Mouse (Mus musculus) intestine, postnatal 0 days (tissue): Measurements from ENCODE around the gene Gpr150. TPM values are rescaled to one million over a fixed set of nuclear protein-coding genes. Genes with fewer than 3 reads are reported as not detected.

Experiments
- ATAC-seq: fragments of 200-750 bp; cut with Nextera tagmentation; 2 replicates; pipeline ENCODE4 v1.8.0; 2017; ENCODE audit warnings: mild to moderate bottlenecking, moderate TSS enrichment, moderate library complexity
- H3K27ac ChIP-seq: fragments of 300-500 bp; sonication (generic); 2 replicates; pipeline ENCODE4 v1.5.1; 2014; ENCODE audit warnings: mild to moderate bottlenecking, low read depth, low read length, moderate library complexity
- H3K27me3 ChIP-seq: fragments of 300-500 bp; sonication (generic); replicated peaks from 2 replicates; pipeline ENCODE4 v1.6.1; 2014; ENCODE audit warnings: low read length, mixed read lengths; ENCODE audit not compliant: control insufficient read depth, insufficient read depth
- H3K36me3 ChIP-seq: fragments of 300-500 bp; sonication (generic); 2 replicates; pipeline ENCODE4 v1.6.1; 2014; ENCODE audit warnings: mild to moderate bottlenecking, moderate library complexity; ENCODE audit not compliant: control insufficient read depth, insufficient read depth
- H3K4me1 ChIP-seq: fragments of 300-500 bp; sonication (generic); replicated peaks from 2 replicates; pipeline ENCODE4 v1.6.1; 2014; ENCODE audit warnings: antibody characterized with exemption, low read length, mixed read lengths; ENCODE audit not compliant: control insufficient read depth, insufficient read depth
- H3K4me2 ChIP-seq: fragments of 300-500 bp; sonication (generic); replicated peaks from 2 replicates; pipeline ENCODE4 v1.6.1; 2014; ENCODE audit warnings: low read depth, mild to moderate bottlenecking, moderate library complexity
- H3K4me3 ChIP-seq: fragments of 300-500 bp; sonication (generic); 2 replicates; pipeline ENCODE4 v1.5.1; 2014; ENCODE audit warnings: low read depth, low read length
- H3K9ac ChIP-seq: fragments of 300-500 bp; sonication (generic); 2 replicates; pipeline ENCODE4 v1.6.1; 2014; ENCODE audit warnings: mild to moderate bottlenecking, low read depth, low read length
- H3K9me3 ChIP-seq: fragments of 300-500 bp; sonication (generic); 2 replicates; pipeline ENCODE4 v1.6.1; 2016; ENCODE audit warnings: mixed run types; ENCODE audit not compliant: control insufficient read depth
- CTCF ChIP-seq: sonication (generic); IDR thresholded peaks from 2 replicates; pipeline ENCODE4 v1.5.1; 2016; ENCODE audit warnings: low read depth, mild to moderate bottlenecking, control low read depth, antibody characterized with exemption, moderate library complexity
- WGBS: fragments of 180-500 bp; shearing (Covaris S2); extraction: QIAGEN DNeasy Blood & Tissue Kit; methylation state at CpG from one replicate; pipeline ENCODE4 v1.1.7; 2014; 5-methylcytosine and 5-hydroxymethylcytosine counted together
- polyA plus RNA-seq: library from polyadenylated mRNA; unstranded; fragments of >200 nt; fragmentation: Nextera tagmentation; extraction: Ambion mirVana; gene quantifications from 2 replicates; pipeline ENCODE4 v1.2.1, GENCODE M21; 2015

The Gpr150 gene
- polyA plus RNA-seq, 1 experiment from 2014 or later: 0.07 TPM

- Histone ChIP-seq H3K9me3 (no peaks in the 10 kb centered on the region), H3K4me3 (peak overlapping the region; percentile 48), H3K27ac (no peak overlapping the region), H3K9ac (no peak overlapping the region), H3K4me2 (peak overlapping the region; percentile 84), H3K4me1 (peaks cover 6% of the 10 kb centered on the region; the same call in 1 of the 2 replicates), H3K27me3 (peaks cover 27% of the 10 kb centered on the region), H3K36me3 (no peaks in the 10 kb centered on the region)
- no peak for TF ChIP-seq CTCF
- ATAC-seq: peak; percentile 45
- WGBS: under 1% methylated on average over 58 of the region's 59 CpGs
Measured at GRCm38 (mm10) chr13:76055391-76056232, 1.2 kb downstream of the Gpr150 start.

- Histone ChIP-seq H3K27ac (no peak overlapping the region), H3K36me3 (no peaks in the 10 kb centered on the region), H3K4me3 (no peak overlapping the region), H3K9ac (no peak overlapping the region), H3K4me2 (no peak overlapping the region), H3K4me1 (no peaks in the 10 kb centered on the region), H3K27me3 (no peaks in the 10 kb centered on the region), H3K9me3 (no peaks in the 10 kb centered on the region)
- no peak for ATAC-seq
- TF ChIP-seq CTCF: no peak
Measured at GRCm38 (mm10) chr13:76044971-76045370, 11.8 kb downstream of the Gpr150 start.

- no peak for TF ChIP-seq CTCF
- WGBS: 43% methylated on average over 1 of the region's 1 CpGs
- Histone ChIP-seq H3K4me2 (no peak overlapping the region), H3K27ac (no peak overlapping the region), H3K9me3 (no peaks in the 10 kb centered on the region), H3K9ac (no peak overlapping the region), H3K27me3 (no peaks in the 10 kb centered on the region), H3K4me1 (no peaks in the 10 kb centered on the region), H3K4me3 (no peak overlapping the region), H3K36me3 (no peaks in the 10 kb centered on the region)
- ATAC-seq: no peak
Measured at GRCm38 (mm10) chr13:76042455-76042854, 14.3 kb downstream of the Gpr150 start.

GRCm38 (mm10) chr13:76024588-76024987 lies 32.2 kb downstream of the Gpr150 start:
- no peaks in the 10 kb centered on the region for H3K27me3 ChIP-seq
- no peaks in the 10 kb centered on the region for H3K4me1 ChIP-seq
- whole genome bisulfite sequencing: 72% methylated on average over 3 of the region's 3 CpGs
- H3K36me3 ChIP-seq: no peaks in the 10 kb centered on the region
- no peak overlapping the region for H3K4me3 ChIP-seq
- H3K9ac ChIP-seq: no peak overlapping the region
- ATAC-seq: no peak
- no peak overlapping the region for H3K4me2 ChIP-seq
- no peaks in the 10 kb centered on the region for H3K9me3 ChIP-seq
- no peak for TF ChIP-seq CTCF
- no peak overlapping the region for H3K27ac ChIP-seq

GRCm38 (mm10) chr13:76021782-76022181 lies 35.0 kb downstream of the Gpr150 start:
- H3K9ac ChIP-seq: no peak overlapping the region
- WGBS: 89% methylated on average over 2 of the region's 2 CpGs
- no peaks in the 10 kb centered on the region for H3K27me3 ChIP-seq
- no peaks in the 10 kb centered on the region for H3K36me3 ChIP-seq
- no peaks in the 10 kb centered on the region for H3K4me1 ChIP-seq
- H3K9me3 ChIP-seq: no peaks in the 10 kb centered on the region
- no peak overlapping the region for H3K4me3 ChIP-seq
- H3K4me2 ChIP-seq: no peak overlapping the region
- H3K27ac ChIP-seq: no peak overlapping the region
- no peak for ATAC-seq
- peak; percentile 54 for TF ChIP-seq CTCF

GRCm38 (mm10) chr13:76018844-76019400 lies 37.9 kb downstream of the Gpr150 start:
- Histone ChIP-seq H3K9me3 (no peaks in the 10 kb centered on the region), H3K9ac (0 out of 2 replicates have a peak overlapping the region, but pooled peaks have one; percentile 87), H3K27me3 (no peaks in the 10 kb centered on the region), H3K27ac (peak overlapping the region; percentile 3; the same call in 1 of the 2 replicates), H3K36me3 (no peaks in the 10 kb centered on the region), H3K4me2 (peak overlapping the region; percentile 70), H3K4me3 (peak overlapping the region; percentile 75), H3K4me1 (no peaks in the 10 kb centered on the region)
- TF ChIP-seq CTCF: no peak
- 40% methylated on average over 5 of the region's 5 CpGs for WGBS
- peak; percentile 49 for ATAC-seq
